Mouse (Mus musculus) spleen, adult 2 months (tissue): Measurements from ENCODE around the gene Commd1. TPM values are rescaled to one million over a fixed set of nuclear protein-coding genes. Genes with fewer than 3 reads are reported as not detected.

Experiments
- DNase-seq, 2 experiments: peaks; one replicate each; pipeline versions ENCODE4 v3.0.0 to v3.0.0-alpha.2; 2012 to 2021; ENCODE audit warnings: low spot score in 2 of 2, low read depth in 1 of 2
- H3K27ac ChIP-seq: fragments of 200-500 bp; 2 replicates; pipeline ENCODE4 v1.5.1; 2012; ENCODE audit warnings: low read length, inconsistent platforms; ENCODE audit not compliant: insufficient read depth
- H3K27me3 ChIP-seq: fragments of 200-500 bp; 2 replicates; pipeline ENCODE4 v1.6.1; 2012; ENCODE audit warnings: mild to moderate bottlenecking, moderate library complexity, low read length, inconsistent platforms; ENCODE audit not compliant: control insufficient read depth, insufficient read depth
- H3K36me3 ChIP-seq: fragments of 200-500 bp; 2 replicates; pipeline ENCODE4 v1.6.1; 2012; ENCODE audit warnings: mild to moderate bottlenecking, low read length, inconsistent platforms; ENCODE audit not compliant: control insufficient read depth, insufficient read depth
- H3K4me1 ChIP-seq: fragments of 200-500 bp; 2 replicates; pipeline ENCODE4 v1.6.1; 2011; ENCODE audit warnings: inconsistent platforms; ENCODE audit not compliant: control insufficient read depth, insufficient read depth, insufficient read length
- H3K4me3 ChIP-seq: fragments of 200-500 bp; 2 replicates; pipeline ENCODE4 v1.5.1; 2011; ENCODE audit warnings: mild to moderate bottlenecking, inconsistent platforms; ENCODE audit not compliant: insufficient read depth, insufficient read length; ENCODE audit errors: extremely low read depth
- CTCF ChIP-seq: fragments of 200-500 bp; IDR thresholded peaks from 2 replicates; pipeline ENCODE4 v1.5.1; 2011; ENCODE audit warnings: mild to moderate bottlenecking, inconsistent platforms; ENCODE audit not compliant: insufficient read depth, insufficient read length, insufficient replicate concordance; ENCODE audit errors: extremely low read depth
- POLR2A ChIP-seq: fragments of 200-500 bp; IDR thresholded peaks from 2 replicates; pipeline ENCODE4 v1.6.1; 2011; ENCODE audit warnings: low read depth, low read length, inconsistent platforms
- WGBS: fragments of 180-500 bp; shearing (Covaris S2); methylation state at CpG from one replicate; pipeline ENCODE4 v1.1.7; 2018; 5-methylcytosine and 5-hydroxymethylcytosine counted together
- polyA plus RNA-seq: library from polyadenylated mRNA; depleted of rRNA; stranded (reverse); fragments of >200 nt; gene quantifications from 2 replicates; pipeline ENCODE4 v1.2.3, GENCODE M21; 2012

Commd1 gene
- polyA plus RNA-seq, 1 experiment = 5.4 TPM

DNA sequence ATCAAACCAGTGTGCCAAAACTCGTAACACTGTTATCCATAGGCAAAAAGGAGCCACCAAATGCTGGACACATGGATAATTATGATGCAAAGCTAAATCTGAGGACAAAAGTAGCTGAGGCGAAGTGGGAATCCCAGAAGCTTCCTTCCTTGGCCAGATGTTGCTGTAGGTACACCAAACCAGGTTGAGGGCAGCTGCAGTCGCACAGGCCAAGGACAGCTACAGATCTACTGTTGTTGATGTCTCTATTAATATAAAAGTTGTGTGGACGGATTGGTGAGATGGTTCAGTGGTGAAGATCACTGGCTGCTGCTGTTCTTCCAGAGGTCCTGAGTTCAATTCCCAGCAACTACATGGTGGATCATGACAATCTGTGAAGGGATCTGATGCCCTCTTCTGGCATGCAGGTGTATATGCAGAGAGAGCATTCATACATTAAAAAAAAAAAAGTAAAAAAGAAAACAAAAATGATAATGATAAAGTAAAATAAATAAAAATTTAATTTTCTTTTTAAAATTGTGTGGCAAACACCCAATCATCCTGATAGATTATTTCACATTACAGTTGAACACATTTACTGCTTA, 24.3 kb downstream of the Commd1 start:
- Histone ChIP-seq H3K36me3 (no peaks in the 10 kb centered on the region), H3K4me1 (peaks cover 2% of the 10 kb centered on the region; the same call in 1 of the 2 replicates), H3K27ac (no peak overlapping the region), H3K27me3 (no peaks in the 10 kb centered on the region), H3K4me3 (no peak overlapping the region)
- DNase-seq = no peak
- TF ChIP-seq POLR2A = no peak
- peak; percentile 15; the same call in 1 of the 2 replicates for TF ChIP-seq CTCF
- 94% methylated on average over 4 of the region's 4 CpGs for WGBS

DNA sequence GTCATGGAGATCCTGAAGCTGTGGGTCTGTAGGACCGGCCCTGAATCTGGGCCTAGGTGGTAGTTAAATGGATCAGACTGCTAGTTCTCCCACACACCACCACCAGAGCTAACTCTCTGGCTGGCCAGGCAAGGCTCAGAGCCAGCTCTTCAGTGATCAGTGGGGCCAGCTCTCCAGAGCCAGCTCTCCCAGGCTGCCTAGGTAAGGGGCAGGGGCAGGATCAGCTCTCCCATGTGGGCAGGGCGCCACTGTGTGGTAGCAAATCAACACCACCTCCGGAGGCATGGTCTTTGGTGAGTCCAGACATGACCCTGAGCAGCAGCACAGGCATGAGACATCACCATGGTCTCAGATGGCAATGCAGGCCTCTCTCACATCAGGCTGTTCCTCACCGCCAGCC, 25.4 kb downstream of the Commd1 start:
- Histone ChIP-seq H3K27me3 (no peaks in the 10 kb centered on the region), H3K27ac (no peak overlapping the region), H3K4me3 (no peak overlapping the region), H3K4me1 (peaks cover 6% of the 10 kb centered on the region; the same call in 1 of the 2 replicates), H3K36me3 (no peaks in the 10 kb centered on the region)
- DNase-seq = peak in 1 of 2 experiments; percentile 54
- TF ChIP-seq POLR2A (no peak), CTCF (peak; percentile 78)
- WGBS = 76% methylated on average over 4 of the region's 4 CpGs

DNA sequence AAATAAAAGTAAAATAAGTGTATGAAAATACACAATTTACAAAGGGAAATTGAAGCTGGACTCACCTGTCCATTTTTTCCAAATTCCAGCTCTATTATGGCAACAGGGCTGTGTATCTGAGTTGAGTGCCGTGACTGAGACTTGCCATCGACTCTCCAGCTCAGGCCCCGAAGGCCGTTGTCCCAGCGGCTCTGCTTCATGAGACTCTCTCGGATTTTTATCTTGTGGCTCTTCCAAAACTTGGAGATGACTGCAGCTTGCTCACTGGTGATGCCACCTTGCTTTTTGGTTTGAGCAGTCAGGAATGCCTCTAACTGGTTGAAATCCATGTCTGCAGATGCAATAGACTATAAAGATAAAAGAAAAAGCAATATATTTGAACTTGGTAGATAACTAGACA, 25.8 kb downstream of the Commd1 start:
- no peak for TF ChIP-seq CTCF
- no peak for TF ChIP-seq POLR2A
- Histone ChIP-seq H3K36me3 (no peaks in the 10 kb centered on the region), H3K27me3 (no peaks in the 10 kb centered on the region), H3K4me1 (peaks cover 6% of the 10 kb centered on the region; the same call in 1 of the 2 replicates), H3K4me3 (no peak overlapping the region), H3K27ac (no peak overlapping the region)
- whole genome bisulfite sequencing = 96% methylated on average over 6 of the region's 6 CpGs
- DNase-seq = no peak

DNA sequence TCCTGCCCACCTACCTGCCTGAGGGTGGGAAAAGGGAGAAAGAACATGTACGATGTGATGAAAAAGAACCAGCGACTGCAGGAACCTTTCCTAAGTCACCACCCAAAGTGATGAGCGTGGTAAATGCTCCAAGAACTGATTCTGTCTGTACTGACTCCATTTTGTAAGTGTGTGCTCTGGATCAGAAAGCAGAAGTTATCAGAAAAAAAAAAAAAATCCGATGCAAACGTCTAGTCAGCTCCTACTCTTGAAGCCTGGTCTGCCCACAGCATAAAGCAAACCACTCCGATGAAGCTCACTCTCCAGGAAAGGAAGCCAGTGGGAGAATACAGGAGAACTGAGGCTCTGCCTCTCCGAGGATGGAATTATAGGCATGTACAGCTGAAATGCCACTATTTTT, 29.5 kb downstream of the Commd1 start:
- DNase-seq = no peak
- H3K27me3 ChIP-seq = no peaks in the 10 kb centered on the region
- no peaks in the 10 kb centered on the region for H3K36me3 ChIP-seq
- 56% methylated on average over 7 of the region's 7 CpGs for WGBS
- peaks cover 6% of the 10 kb centered on the region; the same call in 1 of the 2 replicates for H3K4me1 ChIP-seq
- TF ChIP-seq POLR2A = no peak
- no peak for TF ChIP-seq CTCF
- H3K4me3 ChIP-seq = no peak overlapping the region
- peak overlapping the region; percentile 36; the same call in 1 of the 2 replicates for H3K27ac ChIP-seq

DNA sequence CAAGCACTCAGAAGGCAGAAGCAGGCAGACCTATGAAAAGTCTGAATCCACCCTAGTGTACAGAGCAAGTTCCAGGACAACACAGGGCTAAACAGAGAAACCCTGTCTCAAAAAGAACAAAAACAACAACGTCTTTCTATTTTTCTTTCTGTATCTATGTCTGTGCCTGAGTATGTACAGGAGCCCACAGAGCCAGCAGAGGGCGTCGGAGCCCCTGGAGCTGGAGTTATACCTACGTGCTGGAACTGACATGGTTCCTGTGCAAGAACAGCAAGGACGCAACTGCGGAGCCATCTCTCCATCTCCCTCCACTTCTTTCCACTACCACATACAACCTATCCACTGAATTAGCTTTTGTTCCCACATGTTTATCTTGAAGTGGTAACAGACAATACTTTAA, 32.1 kb downstream of the Commd1 start:
- H3K4me3 ChIP-seq = no peak overlapping the region
- no peaks in the 10 kb centered on the region for H3K36me3 ChIP-seq
- no peak for DNase-seq
- TF ChIP-seq CTCF (no peak), POLR2A (no peak)
- peaks cover 6% of the 10 kb centered on the region; the same call in 1 of the 2 replicates for H3K4me1 ChIP-seq
- WGBS = 94% methylated on average over 6 of the region's 6 CpGs
- H3K27ac ChIP-seq = no peak overlapping the region
- no peaks in the 10 kb centered on the region for H3K27me3 ChIP-seq

DNA sequence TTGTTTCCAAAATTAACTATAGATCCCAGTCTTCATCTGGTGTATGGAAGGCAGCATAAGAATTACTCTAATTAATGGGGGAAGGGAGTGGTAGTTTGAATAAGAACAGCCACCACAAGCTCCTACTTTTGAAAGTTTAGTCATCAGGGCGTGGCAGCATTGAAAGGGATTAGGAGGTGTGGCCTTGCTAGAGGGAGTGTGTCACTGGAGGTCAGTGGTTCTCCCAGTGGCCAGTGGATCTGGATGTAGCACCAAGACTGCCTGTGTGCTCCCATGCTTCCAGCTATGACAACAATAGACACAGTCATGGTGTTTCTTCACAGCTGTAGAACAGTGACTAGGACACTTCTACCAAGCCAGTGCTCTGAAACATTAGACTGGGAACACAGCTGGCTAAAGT, 33.1 kb downstream of the Commd1 start:
- H3K4me1 ChIP-seq = peaks cover 4% of the 10 kb centered on the region; the same call in 1 of the 2 replicates
- no peak for DNase-seq
- no peaks in the 10 kb centered on the region for H3K27me3 ChIP-seq
- H3K36me3 ChIP-seq = no peaks in the 10 kb centered on the region
- H3K27ac ChIP-seq = no peak overlapping the region
- TF ChIP-seq CTCF (no peak), POLR2A (no peak)
- H3K4me3 ChIP-seq = no peak overlapping the region
- WGBS = 89% methylated on average over 1 of the region's 1 CpGs

DNA sequence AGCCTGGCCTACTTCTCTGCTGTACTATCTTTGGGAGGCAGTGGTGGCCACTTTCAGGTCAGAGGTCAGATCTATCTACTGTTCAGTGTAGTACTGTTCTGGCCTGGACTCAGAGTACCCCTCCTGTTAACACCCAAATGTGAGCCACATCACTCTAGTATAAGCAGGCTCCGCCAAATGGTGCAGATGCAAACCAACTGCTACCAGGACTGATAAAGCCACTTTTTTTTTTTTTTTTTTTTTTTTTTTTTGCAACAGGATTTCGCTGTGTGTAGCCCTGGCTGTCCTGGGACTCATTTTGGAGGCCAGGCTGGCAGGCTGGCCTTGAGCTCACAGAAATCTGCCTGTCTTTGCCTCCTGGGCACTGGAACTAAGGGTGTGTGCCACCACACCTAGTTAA, 43.2 kb downstream of the Commd1 start:
- H3K4me1 ChIP-seq = peaks cover 5% of the 10 kb centered on the region; the same call in 1 of the 2 replicates
- TF ChIP-seq POLR2A (no peak), CTCF (no peak)
- H3K27me3 ChIP-seq = no peaks in the 10 kb centered on the region
- no peak for DNase-seq
- no peak overlapping the region for H3K27ac ChIP-seq
- 94% methylated on average over 2 of the region's 2 CpGs for WGBS
- no peaks in the 10 kb centered on the region for H3K36me3 ChIP-seq
- H3K4me3 ChIP-seq = no peak overlapping the region
